Mouse (Mus musculus) left cerebral cortex, postnatal 36 days (tissue): ENCODE measurements around the gene Relb. TPM values are rescaled to one million over a fixed set of nuclear protein-coding genes. Genes with fewer than 3 reads are reported as not detected.
A peak's percentile ranks its signal among the peaks of the same experiment; 100 is the strongest.

Experiments
- DNase-seq, 2 experiments: peaks; one replicate each; pipeline ENCODE4 v3.0.0; 2021 to 2022; ENCODE audit warnings: low spot score in 2 of 2, mixed read lengths in 1 of 2
- intact Hi-C: fragments of 180-260 bp; cut with DNase I; formaldehyde crosslinking; loops from one replicate; pipeline ENCODE4 v1.15.1; 2025
- total RNA-seq, 2 experiments: library from RNA; stranded (reverse); gene quantifications; 2 replicates each; pipeline ENCODE4 v1.2.3; 2021

Relb gene
- total RNA-seq, 2 experiments from 2014 or later, result 4.6 to 6.7 TPM

DNA sequence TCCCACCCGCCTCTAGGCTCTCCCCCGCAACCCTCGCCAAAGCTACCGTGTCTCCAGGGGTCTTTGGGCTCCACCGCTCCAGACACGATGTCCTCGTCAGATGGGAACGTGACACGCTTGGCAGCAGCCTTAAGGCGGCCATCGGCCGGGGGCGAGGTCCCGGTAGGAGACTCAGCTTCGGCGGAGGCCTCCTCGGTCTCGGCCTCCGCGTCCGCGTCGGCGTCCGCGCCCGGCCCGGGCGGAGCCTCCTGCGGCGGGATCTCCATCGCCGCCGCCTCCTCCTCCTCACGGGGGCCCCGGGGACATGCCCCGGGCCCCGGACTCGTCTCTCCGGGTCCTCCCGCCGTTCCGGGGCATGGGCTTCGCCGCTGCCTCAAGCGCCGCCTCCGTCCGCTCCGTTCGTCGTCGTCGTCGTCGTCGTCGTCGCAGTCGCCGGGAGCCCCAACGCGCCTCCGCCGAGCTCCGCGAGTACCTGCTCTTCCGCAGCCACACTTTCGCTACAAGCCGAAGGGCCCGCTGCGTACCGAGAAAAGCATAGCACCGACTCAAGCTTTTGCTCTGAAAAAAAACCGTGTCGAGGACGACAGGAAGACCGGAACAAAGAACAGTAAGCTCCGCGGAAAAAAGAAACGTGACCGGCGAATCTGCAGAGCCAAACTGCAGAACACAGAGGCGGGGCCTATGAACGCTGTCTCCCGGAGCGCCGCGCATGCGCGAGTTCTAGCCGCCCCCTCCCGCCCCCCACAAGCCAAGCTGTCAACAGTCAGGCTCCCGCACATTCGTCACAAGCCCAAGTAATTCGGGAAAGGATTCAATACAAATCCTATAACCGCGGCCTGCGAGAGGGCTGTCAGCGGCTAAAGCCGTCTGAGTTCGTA is 67.2 kb downstream of the Relb start:
- peak; percentile 91 for DNase-seq
- intact Hi-C loops, result loop anchor here (5.0 kb wide), 2 partner anchors 40 to 55 kb away; partner anchors contain the start of genes Bloc1s3 and Trappc6a

DNA sequence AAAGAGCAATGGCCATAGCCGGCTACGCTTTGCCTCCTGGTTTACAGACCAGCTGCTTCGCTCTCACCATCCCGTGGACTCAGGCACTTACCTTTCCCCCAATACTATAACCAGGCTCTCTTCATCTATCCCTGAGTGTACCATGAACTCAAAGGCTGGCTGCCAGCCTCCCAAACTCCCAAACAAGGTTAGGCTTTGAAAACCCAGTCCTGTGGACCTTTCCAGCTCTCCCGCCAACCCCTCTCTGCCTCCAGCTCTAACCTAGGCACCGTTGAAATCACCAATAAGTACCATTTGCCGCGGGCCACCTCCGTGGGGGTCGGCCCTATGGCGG is 67.8 kb downstream of the Relb start:
- intact Hi-C loops, result loop anchor here (5.0 kb wide), 2 partner anchors 39 to 54 kb away; partner anchors contain the start of genes Bloc1s3 and Trappc6a
- no peak for DNase-seq

DNA sequence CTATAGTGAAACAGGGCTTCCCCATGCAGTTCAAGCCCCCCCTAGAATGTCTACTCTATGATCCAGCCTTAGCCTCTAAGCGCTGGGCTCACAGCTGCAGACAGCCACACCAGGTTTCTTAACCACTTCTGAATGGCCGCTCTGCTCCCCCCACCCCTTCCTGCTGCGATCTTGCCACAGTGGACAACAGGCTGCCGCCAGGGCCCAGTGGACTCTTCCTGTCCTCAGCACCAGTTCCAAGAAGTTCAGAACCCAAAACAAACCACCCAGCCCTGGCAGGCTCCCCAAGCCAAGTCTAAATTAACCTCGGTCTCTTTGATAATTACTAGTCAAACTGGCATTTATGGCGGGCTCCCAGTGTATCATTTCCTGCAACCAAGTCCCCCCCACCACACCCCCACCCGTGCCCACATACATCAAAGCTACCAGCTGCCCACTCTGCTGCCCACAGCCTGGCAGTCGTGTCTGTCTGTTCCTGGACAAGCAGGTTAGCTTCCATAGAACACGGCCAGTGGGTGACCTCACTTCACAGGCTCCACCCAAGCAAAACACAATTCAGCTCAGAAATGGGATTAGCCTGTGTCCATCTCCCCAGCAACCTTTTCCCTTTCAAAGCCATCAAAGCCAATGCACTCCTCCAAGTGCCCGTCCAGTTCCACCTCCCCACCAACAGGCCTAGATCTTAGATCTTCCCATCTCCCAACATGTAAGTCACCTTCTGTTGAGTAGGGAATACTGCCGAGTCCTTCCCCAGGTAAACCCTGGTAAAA is 68.6 kb downstream of the Relb start:
- intact Hi-C loops, result loop anchor here (5.0 kb wide), 2 partner anchors 38 to 53 kb away; partner anchors contain the start of genes Bloc1s3 and Trappc6a

DNA sequence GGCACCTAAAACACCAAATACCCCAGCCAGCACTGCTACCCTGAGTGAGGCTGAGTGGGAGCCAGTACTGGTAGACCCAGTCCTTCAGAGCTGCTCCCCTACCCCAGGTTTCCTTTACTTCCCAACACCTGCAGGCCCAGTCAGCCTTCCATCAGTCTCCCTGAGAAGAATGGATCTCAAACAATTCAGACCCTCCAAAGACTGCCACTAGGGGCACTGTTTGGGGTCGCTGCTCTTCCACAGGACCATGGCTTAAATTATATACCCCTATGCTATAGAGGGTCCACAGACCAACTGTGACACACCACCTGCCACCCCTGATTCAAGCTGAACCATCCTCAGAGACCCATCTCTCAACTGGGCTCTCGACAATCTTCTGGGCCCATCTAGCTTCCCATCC is 70.3 kb downstream of the Relb start:
- DNase-seq, result no peak
- intact Hi-C loops, result no loop called here

More for the DNA sequence above, 68.6 kb downstream of the Relb start:
- DNase-seq, result no peak

DNA sequence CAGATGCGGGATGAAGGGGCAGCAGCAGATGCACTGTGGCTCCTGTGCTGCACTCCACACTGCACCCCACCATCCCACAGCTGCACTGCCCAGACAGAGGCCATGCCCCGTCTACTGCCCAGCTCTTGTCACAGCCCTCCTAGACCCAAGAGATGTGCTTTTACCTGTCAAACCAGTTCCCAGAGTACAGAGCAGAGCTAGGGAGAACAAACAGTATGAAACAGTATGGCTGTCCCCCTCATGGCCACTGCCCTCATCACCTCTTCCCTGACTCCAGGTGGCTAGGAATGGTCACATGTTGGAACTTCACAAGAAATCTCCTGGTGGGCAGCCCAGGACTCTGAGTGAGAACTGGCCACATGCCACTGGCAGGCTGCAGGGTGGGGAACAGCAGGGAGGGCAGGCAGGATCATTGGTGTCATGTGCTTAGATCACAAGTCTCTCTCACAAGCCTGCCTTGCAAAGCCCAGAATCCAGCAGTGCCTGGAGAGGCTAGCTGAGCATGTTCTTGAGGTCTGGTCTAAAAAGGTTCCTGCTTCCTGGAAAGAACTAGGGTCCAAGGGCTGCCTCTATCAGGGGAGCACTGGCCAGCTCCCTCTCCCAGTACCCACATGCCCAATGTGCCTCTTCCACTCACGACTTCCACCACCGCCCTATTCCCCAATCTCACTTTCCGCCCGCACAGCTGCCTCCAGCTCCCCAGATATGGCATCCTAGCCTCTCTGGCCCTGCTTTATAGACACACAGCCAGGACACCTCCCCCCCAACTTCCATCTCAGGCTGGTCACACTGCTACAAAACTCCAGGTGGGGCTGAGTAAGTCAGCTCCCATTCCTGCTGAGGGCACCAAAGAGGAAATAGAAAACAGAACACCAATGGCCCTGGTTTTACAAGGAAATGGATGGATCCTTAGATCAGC is 71.0 kb downstream of the Relb start:
- intact Hi-C loops, result no loop called here

GRCm38 (mm10) chr7:19557086-19557485 is 72.2 kb downstream of the Relb start:
- intact Hi-C loops, result no loop called here
- DNase-seq, result no peak

More for the DNA sequence above, 71.0 kb downstream of the Relb start:
- DNase-seq, result peak; percentile 32 to 69

Other genes starting within 250 kb of the Relb start
- 10 to 100 TPM; 26.1 to 40.0 TPM for gene Ercc2, start 247.4 kb downstream of the Relb start, total RNA-seq
- 1 to 10 TPM; 2.6 to 3.3 TPM for gene Klc3, start 225.3 kb downstream of the Relb start, total RNA-seq
- under 1 TPM; 0.35 to 0.41 TPM for gene Ckm, start 224.7 kb downstream of the Relb start, total RNA-seq
- gene Mark4, start 170.6 kb downstream of the Relb start, total RNA-seq, result 10 to 100 TPM; 76.8 to 77.7 TPM
- gene Exoc3l2, start 166.1 kb downstream of the Relb start, total RNA-seq, result under 1 TPM; 0.23 to 0.52 TPM
- gene Bloc1s3, start 121.1 kb downstream of the Relb start, total RNA-seq, result 1 to 10 TPM; 6.8 to 7.2 TPM
- 10 to 100 TPM; 18.2 to 19.5 TPM for gene Trappc6a, start 121.0 kb downstream of the Relb start, total RNA-seq
- under 1 TPM; 0.68 to 0.94 TPM for gene Nkpd1, start 111.6 kb downstream of the Relb start, total RNA-seq
- 100 to 1,000 TPM; 135 to 140 TPM for gene Ppp1r37, start 66.4 kb downstream of the Relb start, total RNA-seq
- 1 to 10 TPM; 1.2 to 1.3 TPM for gene Zfp296, start 52.2 kb downstream of the Relb start, total RNA-seq
- 10 to 100 TPM; 52.6 to 54.1 TPM for gene Gemin7, start 51.8 kb downstream of the Relb start, total RNA-seq
- gene Clasrp, start 25.0 kb downstream of the Relb start, total RNA-seq, result 100 to 1,000 TPM in 1 of 2 experiments, 10 to 100 TPM in 1; 65.1 to 110 TPM
- gene Clptm1, start 35.6 kb upstream of the Relb start, total RNA-seq, result 100 to 1,000 TPM; 147 to 157 TPM
- not detected for gene Apoc2, start 48.5 kb upstream of the Relb start, total RNA-seq
- gene Gm44805, start 52.0 kb upstream of the Relb start, total RNA-seq, result not detected
- gene Apoc4, start 52.0 kb upstream of the Relb start, total RNA-seq, result not detected
- gene Apoc1, start 63.2 kb upstream of the Relb start, total RNA-seq, result 1 to 10 TPM; 1.5 to 2.9 TPM
- 1,000 to 10,000 TPM; 1,886 to 2,087 TPM for gene Apoe, start 69.8 kb upstream of the Relb start, total RNA-seq
- gene Tomm40, start 86.0 kb upstream of the Relb start, total RNA-seq, result 100 to 1,000 TPM; 113 to 125 TPM
- 1 to 10 TPM; 7.2 to 9.3 TPM for gene Nectin2, start 121.0 kb upstream of the Relb start, total RNA-seq
- 10 to 100 TPM; 12.2 to 13.1 TPM for gene Bcam, start 141.6 kb upstream of the Relb start, total RNA-seq
- not detected for gene Cblc, start 167.4 kb upstream of the Relb start, total RNA-seq
- under 1 TPM; 0.27 to 0.32 TPM for gene Bcl3, start 193.3 kb upstream of the Relb start, total RNA-seq
- 1 to 10 TPM; 1.2 to 2.1 TPM for gene Gm19345, start 222.6 kb upstream of the Relb start, total RNA-seq
- not detected for gene Ceacam16, start 231.9 kb upstream of the Relb start, total RNA-seq